Mouse (Mus musculus) embryonic fibroblast, embryonic 13.5 days (primary cell): ENCODE results near the gene Oca2.

Experiments used
- CTCF ChIP-seq: IDR thresholded peaks from 2 replicates; pipeline ENCODE4 v1.5.1; 2011; ENCODE audit warnings: mild to moderate bottlenecking, control low read depth, low read length, moderate library complexity, borderline replicate concordance; ENCODE audit not compliant: insufficient read depth
- POLR2A ChIP-seq: IDR thresholded peaks from 2 replicates; pipeline ENCODE4 v1.6.1; 2011; ENCODE audit warnings: low read depth, mild to moderate bottlenecking, control low read depth, low read length, moderate library complexity

DNA sequence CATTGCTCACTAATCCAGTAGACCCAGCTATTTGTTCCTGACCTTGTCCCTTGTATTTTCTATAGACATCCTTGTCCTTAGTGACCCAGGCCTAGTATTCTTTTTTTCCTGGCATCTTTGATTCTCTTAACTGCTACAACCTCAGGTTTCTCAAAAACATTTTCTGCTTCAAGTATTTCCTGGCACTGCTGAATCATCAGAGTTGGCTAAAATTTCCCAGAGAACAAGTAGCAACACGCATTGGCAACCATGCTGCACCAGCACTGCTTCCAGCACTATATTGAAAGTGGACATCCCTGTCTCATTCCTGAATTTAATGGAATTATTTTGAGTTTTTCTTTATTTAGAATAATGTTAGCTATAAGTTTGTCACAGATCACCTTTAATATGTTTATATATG, 143.1 kb downstream of the Oca2 start:
- TF ChIP-seq POLR2A (no peak), CTCF (no peak)
